Mouse (Mus musculus) layer of hippocampus, postnatal 10 days (tissue): ENCODE results near the gene Spef2. TPM values are rescaled to one million over a fixed set of nuclear protein-coding genes. Genes with fewer than 3 reads are reported as not detected.
"Not testable (repeated sequence)": the region's sequence is repeated elsewhere in the genome, so short reads cannot be mapped to it uniquely, and the experiment has no call there.

Source experiments
- DNase-seq, 2 experiments: peaks; one replicate each; pipeline ENCODE4 v3.0.0; 2021; ENCODE audit warnings: low spot score in 2 of 2
- total RNA-seq, 2 experiments: library from RNA; stranded (reverse); gene quantifications; 2 replicates each; pipeline ENCODE4 v1.2.3; 2021

Spef2 gene
- total RNA-seq, 2 experiments from 2014 or later, result 1.6 to 2.1 TPM

- not testable (repeated sequence) for DNase-seq
Observed at GRCm38 (mm10) chr15:9557264-9557663, 191.4 kb downstream of the Spef2 start.

GRCm38 (mm10) chr15:9548951-9549350 lies 199.7 kb downstream of the Spef2 start:
- DNase-seq, result no peak

GRCm38 (mm10) chr15:9535200-9535599 lies 213.5 kb downstream of the Spef2 start:
- no peak for DNase-seq

GRCm38 (mm10) chr15:9533356-9533902 lies 215.2 kb downstream of the Spef2 start:
- DNase-seq, result no peak

DNA sequence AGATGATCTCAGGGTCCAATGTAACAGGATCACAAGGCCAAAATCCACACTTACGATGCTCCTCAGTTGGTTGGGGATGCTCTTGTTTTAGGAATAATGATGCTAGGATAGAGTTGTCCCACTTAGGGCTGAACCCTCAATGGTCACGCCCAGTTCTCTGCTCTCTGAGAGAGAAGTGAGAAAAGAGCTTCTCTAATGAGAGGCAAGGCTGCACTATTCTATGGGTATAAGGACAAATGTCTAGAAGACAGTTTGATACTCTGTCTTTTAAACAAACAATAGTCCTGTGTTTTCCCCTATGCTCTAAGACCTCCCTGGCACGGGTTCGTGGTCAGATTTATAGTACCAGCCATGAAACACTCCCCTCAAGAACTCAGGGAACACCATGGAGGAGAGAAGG lies 218.6 kb downstream of the Spef2 start, which contains the start of gene Il7r:
Gene Il7r, minus strand, starts transcription at position 101 of the 400 bp plus-strand sequence.
- DNase-seq, result no peak

DNA sequence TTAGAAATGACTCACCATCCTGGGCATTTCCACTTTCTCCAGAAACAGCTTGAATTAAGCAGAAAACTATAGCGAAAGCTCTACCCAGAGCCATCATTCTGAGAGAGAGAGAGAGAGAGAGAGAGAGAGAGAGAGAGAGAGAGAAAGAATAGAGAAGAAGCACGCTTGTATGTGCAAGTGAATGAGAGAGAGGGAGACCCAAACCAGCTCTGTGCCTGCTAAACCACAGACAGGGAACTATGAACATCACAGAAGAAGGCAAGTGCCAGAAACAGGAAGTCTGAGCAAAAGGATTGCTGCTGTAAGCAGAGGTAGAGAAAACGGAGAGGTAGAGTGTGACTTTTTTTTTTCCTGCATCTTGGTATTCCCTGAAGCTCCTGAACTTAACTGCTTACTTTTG lies 219.0 kb downstream of the Spef2 start:
- DNase-seq, result no peak

Other genes starting within 250 kb of the Spef2 start
- under 1 TPM; 0.18 to 0.43 TPM for gene Il7r, start 218.7 kb downstream of the Spef2 start, total RNA-seq